Mouse (Mus musculus) midbrain, embryonic 11.5 days (tissue): ENCODE measurements around the gene Peli3. TPM values are rescaled to one million over a fixed set of nuclear protein-coding genes. Genes with fewer than 3 reads are reported as not detected.

Experiments
- ATAC-seq: fragments of 200-750 bp; cut with Nextera tagmentation; 2 replicates; pipeline ENCODE4 v1.8.0; 2017; ENCODE audit warnings: moderate TSS enrichment, moderate library complexity; ENCODE audit not compliant: low FRiP score
- DNase-seq: peaks from one replicate; pipeline ENCODE4 v3.0.0; 2015; ENCODE audit warnings: low spot score; ENCODE audit errors: missing footprints
- H3K27ac ChIP-seq: fragments of 300-500 bp; sonication (generic); 2 replicates; pipeline ENCODE4 v1.5.1; 2014; ENCODE audit warnings: low read depth, low read length
- H3K27me3 ChIP-seq: fragments of 300-500 bp; sonication (generic); 2 replicates; pipeline ENCODE4 v1.6.1; 2014; ENCODE audit warnings: mild to moderate bottlenecking, low read length, moderate library complexity, mixed read lengths; ENCODE audit not compliant: control insufficient read depth, insufficient read depth
- H3K36me3 ChIP-seq: fragments of 300-500 bp; sonication (generic); 2 replicates; pipeline ENCODE4 v1.6.1; 2014; ENCODE audit warnings: mild to moderate bottlenecking, low read length, moderate library complexity, mixed read lengths; ENCODE audit not compliant: control insufficient read depth, insufficient read depth
- H3K4me1 ChIP-seq: fragments of 300-500 bp; sonication (generic); 2 replicates; pipeline ENCODE4 v1.6.1; 2014; ENCODE audit warnings: low read length; ENCODE audit not compliant: control insufficient read depth, insufficient read depth
- H3K4me2 ChIP-seq: fragments of 300-500 bp; sonication (generic); 2 replicates; pipeline ENCODE4 v1.6.1; 2014; ENCODE audit warnings: mild to moderate bottlenecking, moderate library complexity
- H3K4me3 ChIP-seq: fragments of 300-500 bp; sonication (generic); 2 replicates; pipeline ENCODE4 v1.5.1; 2014; ENCODE audit warnings: low read depth, low read length
- H3K9ac ChIP-seq: fragments of 300-500 bp; sonication (generic); 2 replicates; pipeline ENCODE4 v1.6.1; 2014; ENCODE audit warnings: low read length
- H3K9me3 ChIP-seq: fragments of 300-500 bp; sonication (generic); 2 replicates; pipeline ENCODE4 v1.6.1; 2016; ENCODE audit warnings: low read length; ENCODE audit not compliant: control insufficient read depth
- WGBS: fragments of 180-500 bp; shearing (Covaris S2); extraction: QIAGEN DNeasy Blood & Tissue Kit; methylation state at CpG from one replicate; pipeline ENCODE4 v1.1.7; 2014; 5-methylcytosine and 5-hydroxymethylcytosine counted together
- polyA plus RNA-seq: library from polyadenylated mRNA; unstranded; fragments of >200 nt; fragmentation: Nextera tagmentation; extraction: Ambion mirVana; gene quantifications from 2 replicates; pipeline ENCODE4 v1.2.1, GENCODE M21; 2014

Peli3 gene
- polyA plus RNA-seq, 1 experiment from 2014 or later, result 1.5 TPM

DNA sequence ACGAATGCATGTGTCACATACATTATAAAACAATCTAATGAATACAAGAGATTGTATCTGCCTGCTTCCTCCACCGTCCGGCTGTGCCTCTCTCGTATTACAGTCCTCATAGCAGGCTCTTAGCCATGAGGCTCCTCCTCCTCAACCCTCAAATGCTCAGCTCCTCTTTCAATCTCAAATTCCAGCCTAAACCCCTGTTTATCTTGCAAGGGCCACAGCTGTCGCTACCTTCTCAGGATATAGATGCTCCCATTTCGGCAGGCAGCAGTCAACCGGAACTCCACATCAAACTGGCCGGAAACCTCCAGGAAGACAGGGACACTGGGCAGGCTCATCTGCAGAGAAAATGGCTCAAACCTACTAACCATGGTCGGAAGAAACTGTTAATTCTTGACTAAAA, 44.0 kb downstream of the Peli3 start:
- Histone ChIP-seq H3K9me3 (no peaks in the 10 kb centered on the region), H3K9ac (no peak overlapping the region), H3K4me1 (no peaks in the 10 kb centered on the region), H3K27ac (no peak overlapping the region), H3K36me3 (no peaks in the 10 kb centered on the region), H3K4me3 (no peak overlapping the region), H3K27me3 (no peaks in the 10 kb centered on the region), H3K4me2 (no peak overlapping the region)
- no peak for DNase-seq
- ATAC-seq, result no peak
- 85% methylated on average over 9 of the region's 9 CpGs for WGBS

DNA sequence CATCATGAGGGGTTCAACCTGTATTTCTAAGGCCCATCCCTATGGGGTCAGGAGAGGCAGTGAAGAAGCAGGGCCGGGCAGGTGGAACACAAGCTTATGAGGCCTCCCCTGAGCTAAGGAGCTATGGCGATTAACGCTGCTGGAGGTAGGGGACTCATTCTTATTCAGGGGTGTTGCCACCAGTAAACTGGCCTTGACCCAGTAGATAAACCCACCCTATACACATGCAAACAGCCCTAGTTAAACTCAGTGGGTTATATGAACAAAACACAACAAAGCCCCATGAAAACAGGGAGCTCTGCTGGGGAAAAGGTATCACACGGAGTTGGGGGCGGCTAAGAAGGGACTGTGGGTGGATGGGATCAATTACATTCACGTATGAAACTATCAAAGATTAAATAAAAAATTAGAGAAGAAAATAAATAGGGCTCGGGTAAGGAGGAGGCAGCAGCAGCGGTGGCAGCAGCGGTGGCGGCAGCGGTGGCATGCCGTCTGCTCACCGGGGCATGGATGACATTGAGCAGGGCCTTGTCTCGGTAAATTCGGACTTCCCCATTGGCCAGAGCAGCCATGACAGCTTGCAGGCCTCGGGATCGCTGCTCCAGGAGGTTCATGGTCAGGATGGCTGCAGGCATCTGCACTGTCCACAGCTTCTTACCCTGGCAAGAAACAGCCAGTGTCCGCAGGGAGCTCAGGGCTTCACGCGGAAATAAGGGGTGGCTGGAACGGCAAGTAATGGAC, 46.0 kb downstream of the Peli3 start:
- ATAC-seq (no peak), DNase-seq (no peak)
- H3K4me2 ChIP-seq, result no peak overlapping the region
- no peaks in the 10 kb centered on the region for H3K4me1 ChIP-seq
- H3K9me3 ChIP-seq, result no peaks in the 10 kb centered on the region
- no peaks in the 10 kb centered on the region for H3K36me3 ChIP-seq
- H3K27ac ChIP-seq, result no peak overlapping the region
- no peaks in the 10 kb centered on the region for H3K27me3 ChIP-seq
- WGBS, result 55% methylated on average over 21 of the region's 21 CpGs
- H3K9ac ChIP-seq, result no peak overlapping the region
- no peak overlapping the region for H3K4me3 ChIP-seq

DNA sequence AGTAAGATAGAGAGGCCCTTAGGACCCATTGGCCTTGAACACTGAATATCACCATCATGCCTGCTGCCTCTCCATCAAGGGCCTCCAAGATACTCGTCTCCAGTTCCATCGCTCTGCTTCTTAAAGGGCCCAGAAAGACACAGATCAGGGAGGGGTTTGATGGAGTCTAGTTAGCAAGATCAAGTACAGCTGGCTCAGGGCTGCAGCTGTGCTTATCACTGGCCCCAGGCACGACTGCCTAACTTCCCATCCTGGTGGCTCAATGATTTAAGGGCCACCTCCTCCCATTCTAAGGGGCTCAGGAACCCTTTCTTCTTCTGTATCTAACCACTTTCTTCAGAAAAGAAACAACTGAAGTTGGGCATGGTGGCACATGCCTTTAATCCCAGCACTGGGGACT, 51.1 kb downstream of the Peli3 start:
- H3K9ac ChIP-seq, result no peak overlapping the region
- WGBS, result 84% methylated on average over 3 of the region's 3 CpGs
- no peaks in the 10 kb centered on the region for H3K27me3 ChIP-seq
- no peak overlapping the region for H3K27ac ChIP-seq
- ATAC-seq (no peak), DNase-seq (no peak)
- no peak overlapping the region for H3K4me2 ChIP-seq
- H3K4me3 ChIP-seq, result no peak overlapping the region
- no peaks in the 10 kb centered on the region for H3K9me3 ChIP-seq
- no peaks in the 10 kb centered on the region for H3K36me3 ChIP-seq
- no peaks in the 10 kb centered on the region for H3K4me1 ChIP-seq

DNA sequence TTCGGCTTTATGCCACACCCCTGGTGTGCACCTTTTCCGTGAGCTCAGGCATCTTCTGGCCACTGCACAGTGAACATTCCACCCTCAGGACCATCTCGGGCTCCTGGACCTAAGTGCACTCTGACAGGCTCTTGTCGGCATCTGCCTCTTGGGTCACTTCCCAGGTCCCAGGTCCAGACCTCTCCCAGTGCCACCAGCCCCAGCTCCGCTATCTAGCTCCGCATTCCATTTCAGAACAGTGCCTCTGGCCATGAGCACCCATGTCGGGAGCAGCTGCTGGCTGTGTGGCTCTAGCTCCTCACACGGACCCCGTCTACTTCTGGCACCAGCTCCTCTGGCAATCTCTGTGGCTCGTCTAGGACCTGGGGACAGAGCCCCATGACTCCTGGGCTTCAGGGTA, 53.1 kb downstream of the Peli3 start:
- H3K9ac ChIP-seq, result no peak overlapping the region
- ATAC-seq, result no peak
- no peak overlapping the region for H3K27ac ChIP-seq
- no peak overlapping the region for H3K4me2 ChIP-seq
- H3K4me1 ChIP-seq, result no peaks in the 10 kb centered on the region
- no peaks in the 10 kb centered on the region for H3K27me3 ChIP-seq
- DNase-seq, result no peak
- no peaks in the 10 kb centered on the region for H3K36me3 ChIP-seq
- H3K4me3 ChIP-seq, result no peak overlapping the region
- no peaks in the 10 kb centered on the region for H3K9me3 ChIP-seq
- 88% methylated on average over 10 of the region's 10 CpGs for WGBS

DNA sequence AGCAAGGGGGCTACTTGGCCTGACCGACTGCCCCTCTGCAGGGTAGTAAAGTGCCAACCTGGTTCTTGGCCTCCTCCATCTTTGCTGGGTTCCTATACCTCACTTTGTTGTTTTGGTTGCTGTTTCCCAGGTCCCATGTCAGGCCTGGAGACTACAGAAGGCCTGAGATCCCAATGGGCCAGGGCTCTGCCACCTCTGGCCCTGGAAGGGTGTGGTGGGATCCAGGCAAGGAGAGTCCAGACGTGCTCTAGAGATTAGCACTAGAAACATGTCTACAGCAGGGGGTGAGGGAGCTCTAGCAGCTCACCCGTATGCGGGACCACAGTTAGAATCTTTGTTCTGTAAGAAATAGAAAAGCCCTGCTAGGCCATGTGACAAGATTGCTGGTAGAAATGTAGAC, 59.0 kb downstream of the Peli3 start:
- Histone ChIP-seq H3K36me3 (no peaks in the 10 kb centered on the region), H3K4me3 (no peak overlapping the region), H3K27ac (no peak overlapping the region), H3K4me2 (no peak overlapping the region), H3K27me3 (no peaks in the 10 kb centered on the region), H3K9ac (no peak overlapping the region), H3K9me3 (no peaks in the 10 kb centered on the region), H3K4me1 (no peaks in the 10 kb centered on the region; the same call in 1 of the 2 replicates)
- ATAC-seq, result no peak
- 82% methylated on average over 4 of the region's 4 CpGs for WGBS
- no peak for DNase-seq

Other genes with a start within 250 kb of the Peli3 start
- 2.3 and 3.4 TPM in 2 replicates for gene Gm960, start 244.5 kb downstream of the Peli3 start, polyA plus RNA-seq
- gene Sptbn2, start 232.0 kb downstream of the Peli3 start, polyA plus RNA-seq, result 13.4 and 14.0 TPM in 2 replicates
- 137 and 152 TPM in 2 replicates for gene Rbm4b, start 186.6 kb downstream of the Peli3 start, polyA plus RNA-seq
- 108 and 111 TPM in 2 replicates for gene Rbm4, start 149.2 kb downstream of the Peli3 start, polyA plus RNA-seq
- gene Gm21992, start 131.5 kb downstream of the Peli3 start, polyA plus RNA-seq, result 12.9 and 27.2 TPM in 2 replicates
- 108 and 113 TPM in 2 replicates for gene Rbm14, start 131.5 kb downstream of the Peli3 start, polyA plus RNA-seq
- 34.1 and 35.6 TPM in 2 replicates for gene Ccs, start 103.8 kb downstream of the Peli3 start, polyA plus RNA-seq
- 0.07 and 0.11 TPM in 2 replicates for gene Ccdc87, start 103.8 kb downstream of the Peli3 start, polyA plus RNA-seq
- 34.1 and 34.9 TPM in 2 replicates for gene Ctsf, start 88.0 kb downstream of the Peli3 start, polyA plus RNA-seq
- 0.86 and 1.2 TPM in 2 replicates for gene Actn3, start 65.2 kb downstream of the Peli3 start, polyA plus RNA-seq
- gene Zdhhc24, start 64.5 kb downstream of the Peli3 start, polyA plus RNA-seq, result 12.4 and 13.3 TPM in 2 replicates
- 6.5 and 7.8 TPM in 2 replicates for gene Bbs1, start 36.5 kb downstream of the Peli3 start, polyA plus RNA-seq
- gene Dpp3, start 14.8 kb downstream of the Peli3 start, polyA plus RNA-seq, result 153 and 159 TPM in 2 replicates
- gene Mrpl11, start 19.0 kb upstream of the Peli3 start, polyA plus RNA-seq, result 157 and 158 TPM in 2 replicates
- 0.04 TPM in 1 of 2 replicates, not detected in the other for gene Npas4, start 47.2 kb upstream of the Peli3 start, polyA plus RNA-seq
- gene Slc29a2, start 80.7 kb upstream of the Peli3 start, polyA plus RNA-seq, result 4.2 TPM in 2 replicates
- 40.1 and 41.7 TPM in 2 replicates for gene B4gat1, start 95.7 kb upstream of the Peli3 start, polyA plus RNA-seq
- gene AC124502.3, start 95.8 kb upstream of the Peli3 start, polyA plus RNA-seq, result 1.6 TPM in 2 replicates
- gene Brms1, start 98.2 kb upstream of the Peli3 start, polyA plus RNA-seq, result 66.1 and 68.4 TPM in 2 replicates
- 0.63 and 1.4 TPM in 2 replicates for gene Rin1, start 107.4 kb upstream of the Peli3 start, polyA plus RNA-seq
- gene Cd248, start 125.0 kb upstream of the Peli3 start, polyA plus RNA-seq, result 26.7 and 32.2 TPM in 2 replicates
- 1.3 TPM in 2 replicates for gene Tmem151a, start 142.4 kb upstream of the Peli3 start, polyA plus RNA-seq
- gene Yif1a, start 145.4 kb upstream of the Peli3 start, polyA plus RNA-seq, result 70.4 and 80.6 TPM in 2 replicates
- gene Cnih2, start 155.4 kb upstream of the Peli3 start, polyA plus RNA-seq, result 106 and 115 TPM in 2 replicates
- 214 and 231 TPM in 2 replicates for gene Rab1b, start 163.9 kb upstream of the Peli3 start, polyA plus RNA-seq
- gene Klc2, start 175.4 kb upstream of the Peli3 start, polyA plus RNA-seq, result 24.4 and 25.0 TPM in 2 replicates